Mouse (Mus musculus): ENCODE measurements around the gene Defb15. TPM values are rescaled to one million over a fixed set of nuclear protein-coding genes. Genes with fewer than 3 reads are reported as not detected.
"Not testable (repeated sequence)": the region's sequence is repeated elsewhere in the genome, so short reads cannot be mapped to it uniquely, and the experiment has no call there.

Defb15 gene
- polyA plus RNA-seq (2016; fragmentation: Nextera tagmentation; extraction: Ambion mirVana), result not detected in 2 replicates

- no peaks in the 10 kb centered on the region for H3K27me3 ChIP-seq (ENCODE audit: poor library complexity, severe bottlenecking)
- WGBS, result 91% methylated on average over 6 of the region's 6 CpGs
- 0 out of 2 replicates have a peak, but pooled peaks cover 4% of the 10 kb centered on the region for H3K9me3 ChIP-seq
- no peaks in the 10 kb centered on the region for H3K4me1 ChIP-seq
- no peak within 1 kb of the TSS for H3K27ac ChIP-seq
- no peaks in the 10 kb centered on the region for H3K36me3 ChIP-seq (replicated peaks)
- no peak for DNase-seq (ENCODE audit: extremely low spot score, low spot score)
- no peak within 1 kb of the TSS for H3K4me3 ChIP-seq
Measured at GRCm38 (mm10) chr8:21932610-21933009, at the start of gene Defb15. TSS of gene Defb15 (minus strand) at chr8:21932710.

GRCm38 (mm10) chr8:21981664-21982337 lies 49.3 kb upstream of the Defb15 start:
- H3K36me3 ChIP-seq (replicated peaks), result no peaks in the 10 kb centered on the region

GRCm38 (mm10) chr8:21978193-21978592 lies 45.7 kb upstream of the Defb15 start:
- no peaks in the 10 kb centered on the region for H3K9me3 ChIP-seq
- no peak overlapping the region for H3K27ac ChIP-seq
- H3K27me3 ChIP-seq (ENCODE audit: poor library complexity, severe bottlenecking), result no peaks in the 10 kb centered on the region
- no peaks in the 10 kb centered on the region for H3K36me3 ChIP-seq (replicated peaks)
- DNase-seq (ENCODE audit: extremely low spot score, low spot score), result no peak
- WGBS, result 75% methylated on average over 4 of the region's 4 CpGs
- H3K4me1 ChIP-seq, result no peaks in the 10 kb centered on the region
- no peak overlapping the region for H3K4me3 ChIP-seq

More at GRCm38 (mm10) chr8:21981664-21982337, 49.3 kb upstream of the Defb15 start:
- H3K4me3 ChIP-seq, result no peak overlapping the region
- no peak for DNase-seq (ENCODE audit: extremely low spot score, low spot score)
- H3K4me1 ChIP-seq, result no peaks in the 10 kb centered on the region
- no peaks in the 10 kb centered on the region for H3K9me3 ChIP-seq
- WGBS, result 67% methylated on average over 8 of the region's 8 CpGs
- H3K27me3 ChIP-seq (ENCODE audit: poor library complexity, severe bottlenecking), result no peaks in the 10 kb centered on the region
- H3K27ac ChIP-seq, result no peak overlapping the region

- no peaks in the 10 kb centered on the region for H3K9me3 ChIP-seq
- 91% methylated on average over 3 of the region's 3 CpGs for WGBS
- no peaks in the 10 kb centered on the region for H3K36me3 ChIP-seq (replicated peaks)
- no peaks in the 10 kb centered on the region for H3K4me1 ChIP-seq
- H3K27ac ChIP-seq, result no peak within 1 kb of the TSS
- DNase-seq (ENCODE audit: extremely low spot score, low spot score), result no peak
- H3K4me3 ChIP-seq, result no peak within 1 kb of the TSS
- no peaks in the 10 kb centered on the region for H3K27me3 ChIP-seq (ENCODE audit: poor library complexity, severe bottlenecking)
Measured at GRCm38 (mm10) chr8:21969475-21969874, 37.0 kb upstream of the Defb15 start, which contains the start of gene Ccdc70. TSS of gene Ccdc70 (plus strand) at chr8:21969775.

- Histone ChIP-seq H3K27me3 (ENCODE audit: poor library complexity, severe bottlenecking) (no peaks in the 10 kb centered on the region), H3K4me1 (no peaks in the 10 kb centered on the region), H3K4me3 (no peak overlapping the region), H3K9me3 (no peaks in the 10 kb centered on the region), H3K27ac (no peak overlapping the region), H3K36me3 (replicated peaks) (no peaks in the 10 kb centered on the region)
- DNase-seq (ENCODE audit: extremely low spot score, low spot score), result no peak
- 81% methylated on average over 1 of the region's 1 CpGs for WGBS
Measured at GRCm38 (mm10) chr8:21966646-21967045, 34.1 kb upstream of the Defb15 start.

GRCm38 (mm10) chr8:21958414-21958813 lies 25.9 kb upstream of the Defb15 start, which contains the start of gene Fam90a1a:
TSS of gene Fam90a1a (plus strand) at chr8:21958714.
- Histone ChIP-seq H3K9me3 (no peaks in the 10 kb centered on the region), H3K4me1 (no peaks in the 10 kb centered on the region), H3K27ac (no peak within 1 kb of the TSS), H3K4me3 (no peak within 1 kb of the TSS), H3K36me3 (replicated peaks) (no peaks in the 10 kb centered on the region), H3K27me3 (ENCODE audit: poor library complexity, severe bottlenecking) (no peaks in the 10 kb centered on the region)
- DNase-seq (ENCODE audit: extremely low spot score, low spot score), result no peak
- WGBS, result 92% methylated on average over 2 of the region's 2 CpGs

- DNase-seq (ENCODE audit: extremely low spot score, low spot score), result no peak
- no peaks in the 10 kb centered on the region for H3K9me3 ChIP-seq
- no peak overlapping the region for H3K27ac ChIP-seq
- H3K27me3 ChIP-seq (ENCODE audit: poor library complexity, severe bottlenecking), result no peaks in the 10 kb centered on the region
- no peaks in the 10 kb centered on the region for H3K4me1 ChIP-seq
- H3K4me3 ChIP-seq, result no peak overlapping the region
- H3K36me3 ChIP-seq (replicated peaks), result no peaks in the 10 kb centered on the region
- 87% methylated on average over 3 of the region's 3 CpGs for WGBS
Measured at GRCm38 (mm10) chr8:21956336-21956735, 23.8 kb upstream of the Defb15 start.

GRCm38 (mm10) chr8:21955321-21955720 lies 22.8 kb upstream of the Defb15 start:
- H3K4me3 ChIP-seq, result no peak overlapping the region
- peak; percentile 52 for DNase-seq (ENCODE audit: extremely low spot score, low spot score)
- H3K36me3 ChIP-seq (replicated peaks), result no peaks in the 10 kb centered on the region
- no peaks in the 10 kb centered on the region for H3K9me3 ChIP-seq
- WGBS, result 10% methylated on average over 9 of the region's 9 CpGs
- H3K4me1 ChIP-seq, result no peaks in the 10 kb centered on the region
- no peaks in the 10 kb centered on the region for H3K27me3 ChIP-seq (ENCODE audit: poor library complexity, severe bottlenecking)
- no peak overlapping the region for H3K27ac ChIP-seq

- WGBS, result 76% methylated on average over 9 of the region's 9 CpGs
- Histone ChIP-seq H3K4me3 (no peak overlapping the region), H3K27ac (no peak overlapping the region), H3K27me3 (ENCODE audit: poor library complexity, severe bottlenecking) (no peaks in the 10 kb centered on the region), H3K36me3 (replicated peaks) (no peaks in the 10 kb centered on the region), H3K4me1 (no peaks in the 10 kb centered on the region), H3K9me3 (no peaks in the 10 kb centered on the region)
- no peak for DNase-seq (ENCODE audit: extremely low spot score, low spot score)
Measured at GRCm38 (mm10) chr8:21947311-21948017, 15.0 kb upstream of the Defb15 start.

- no peaks in the 10 kb centered on the region for H3K4me1 ChIP-seq
- H3K36me3 ChIP-seq (replicated peaks), result no peaks in the 10 kb centered on the region
- H3K4me3 ChIP-seq, result no peak within 1 kb of the TSS
- no peak within 1 kb of the TSS for H3K27ac ChIP-seq
- no peak for DNase-seq (ENCODE audit: extremely low spot score, low spot score)
- 87% methylated on average over 6 of the region's 6 CpGs for WGBS
- no peaks in the 10 kb centered on the region for H3K27me3 ChIP-seq (ENCODE audit: poor library complexity, severe bottlenecking)
- H3K9me3 ChIP-seq, result no peaks in the 10 kb centered on the region; the same call in 1 of the 2 replicates
Measured at GRCm38 (mm10) chr8:21946462-21946861, 14.0 kb upstream of the Defb15 start, which contains the start of gene Defb13. TSS of gene Defb13 (plus strand) at chr8:21946762.

GRCm38 (mm10) chr8:21938052-21938451 lies 5.5 kb upstream of the Defb15 start, which contains the start of gene Defb35:
TSS of gene Defb35 (plus strand) at chr8:21938352.
- H3K27me3 ChIP-seq (ENCODE audit: poor library complexity, severe bottlenecking); H3K27ac ChIP-seq; H3K36me3 ChIP-seq (replicated peaks): not testable (repeated sequence)

GRCm38 (mm10) chr8:21930754-21931153 lies 1.8 kb downstream of the Defb15 start:
- not testable (repeated sequence) for H3K27ac ChIP-seq; H3K27me3 ChIP-seq (ENCODE audit: poor library complexity, severe bottlenecking); H3K9me3 ChIP-seq; DNase-seq (ENCODE audit: extremely low spot score, low spot score); H3K4me1 ChIP-seq; H3K36me3 ChIP-seq (replicated peaks); H3K4me3 ChIP-seq
- WGBS, result 85% methylated on average over 3 of the region's 3 CpGs

More at GRCm38 (mm10) chr8:21938052-21938451, 5.5 kb upstream of the Defb15 start, which contains the start of gene Defb35:
- WGBS, result 94% methylated on average over 4 of the region's 4 CpGs
- not testable (repeated sequence) for DNase-seq (ENCODE audit: extremely low spot score, low spot score); H3K4me1 ChIP-seq; H3K4me3 ChIP-seq; H3K9me3 ChIP-seq

GRCm38 (mm10) chr8:21915625-21916024 lies 16.9 kb downstream of the Defb15 start:
- H3K9me3 ChIP-seq, result no peaks in the 10 kb centered on the region
- H3K4me1 ChIP-seq, result no peaks in the 10 kb centered on the region
- H3K27ac ChIP-seq, result no peak overlapping the region
- DNase-seq (ENCODE audit: extremely low spot score, low spot score), result no peak
- no peaks in the 10 kb centered on the region for H3K36me3 ChIP-seq (replicated peaks)
- 80% methylated on average over 3 of the region's 3 CpGs for WGBS
- H3K27me3 ChIP-seq (ENCODE audit: poor library complexity, severe bottlenecking), result no peaks in the 10 kb centered on the region
- no peak overlapping the region for H3K4me3 ChIP-seq

All from forebrain, embryonic 10.5 days (tissue).